Mouse (Mus musculus) embryo, embryonic 11 days (tissue): ENCODE results near the gene Epha3.

Experiments used
- DNase-seq: peaks from one replicate; pipeline ENCODE4 v3.0.0-alpha.2; 2015

The Epha3 gene

GRCm38 (mm10) chr16:63782101-63782500, 81.9 kb downstream of the Epha3 start:
- DNase-seq: no peak

- no peak for DNase-seq
Observed at GRCm38 (mm10) chr16:63780151-63780550, 83.8 kb downstream of the Epha3 start.

- DNase-seq: no peak
Observed at GRCm38 (mm10) chr16:63777811-63778210, 86.2 kb downstream of the Epha3 start.

- no peak for DNase-seq
Observed at GRCm38 (mm10) chr16:63772566-63772965, 91.4 kb downstream of the Epha3 start.

- DNase-seq: no peak
Observed at GRCm38 (mm10) chr16:63767589-63767988, 96.4 kb downstream of the Epha3 start.

GRCm38 (mm10) chr16:63761177-63761576, 102.8 kb downstream of the Epha3 start:
- no peak for DNase-seq

- no peak for DNase-seq
Observed at GRCm38 (mm10) chr16:63760112-63760511, 103.9 kb downstream of the Epha3 start.

- peak; percentile 52 for DNase-seq
Observed at GRCm38 (mm10) chr16:63753052-63753451, 110.9 kb downstream of the Epha3 start.

GRCm38 (mm10) chr16:63747817-63748216, 116.2 kb downstream of the Epha3 start:
- DNase-seq: peak; percentile 60

- DNase-seq: peak; percentile 42
Observed at GRCm38 (mm10) chr16:63745465-63745864, 118.5 kb downstream of the Epha3 start.

GRCm38 (mm10) chr16:63743208-63743854, 120.6 kb downstream of the Epha3 start:
- DNase-seq: no peak

GRCm38 (mm10) chr16:63719235-63719634, 144.7 kb downstream of the Epha3 start:
- DNase-seq: no peak

- no peak for DNase-seq
Observed at GRCm38 (mm10) chr16:63717317-63717716, 146.7 kb downstream of the Epha3 start.

GRCm38 (mm10) chr16:63706912-63707868, 156.8 kb downstream of the Epha3 start:
- DNase-seq: peak; percentile 18

- DNase-seq: no peak
Observed at GRCm38 (mm10) chr16:63689371-63689770, 174.6 kb downstream of the Epha3 start.

- no peak for DNase-seq
Observed at GRCm38 (mm10) chr16:63684211-63684610, 179.8 kb downstream of the Epha3 start.

GRCm38 (mm10) chr16:63674426-63674825, 189.5 kb downstream of the Epha3 start:
- peak; percentile 42 for DNase-seq

- DNase-seq: no peak
Observed at GRCm38 (mm10) chr16:63673236-63673840, 190.6 kb downstream of the Epha3 start.

GRCm38 (mm10) chr16:63665897-63666464, 198.0 kb downstream of the Epha3 start:
- DNase-seq: no peak

GRCm38 (mm10) chr16:63658302-63658974, 205.5 kb downstream of the Epha3 start:
- DNase-seq: peak; percentile 46

- no peak for DNase-seq
Observed at GRCm38 (mm10) chr16:63657743-63658142, 206.2 kb downstream of the Epha3 start.

- no peak for DNase-seq
Observed at GRCm38 (mm10) chr16:63653393-63653918, 210.5 kb downstream of the Epha3 start.
